Mouse (Mus musculus): ENCODE results near the gene Laptm4a. TPM values are rescaled to one million over a fixed set of nuclear protein-coding genes. Genes with fewer than 3 reads are reported as not detected.

Gene Laptm4a
- polyA plus RNA-seq, 1 experiment from 2014 or later = 219 TPM

GRCm38 (mm10) chr12:8941699-8942392, 20.4 kb downstream of the Laptm4a start:
- WGBS = 57% methylated on average over 4 of the region's 4 CpGs
- H3K27ac ChIP-seq = no peak overlapping the region
- H3K36me3 ChIP-seq = peaks cover 28% of the 10 kb centered on the region
- no peaks in the 10 kb centered on the region for H3K27me3 ChIP-seq (ENCODE audit: insufficient read depth, poor library complexity, severe bottlenecking)
- DNase-seq (ENCODE audit: low spot score) = no peak
- no peak overlapping the region for H3K4me3 ChIP-seq
- 0 out of 2 replicates have a peak, but pooled peaks cover 10% of the 10 kb centered on the region for H3K4me1 ChIP-seq
- H3K9me3 ChIP-seq = no peaks in the 10 kb centered on the region

DNA sequence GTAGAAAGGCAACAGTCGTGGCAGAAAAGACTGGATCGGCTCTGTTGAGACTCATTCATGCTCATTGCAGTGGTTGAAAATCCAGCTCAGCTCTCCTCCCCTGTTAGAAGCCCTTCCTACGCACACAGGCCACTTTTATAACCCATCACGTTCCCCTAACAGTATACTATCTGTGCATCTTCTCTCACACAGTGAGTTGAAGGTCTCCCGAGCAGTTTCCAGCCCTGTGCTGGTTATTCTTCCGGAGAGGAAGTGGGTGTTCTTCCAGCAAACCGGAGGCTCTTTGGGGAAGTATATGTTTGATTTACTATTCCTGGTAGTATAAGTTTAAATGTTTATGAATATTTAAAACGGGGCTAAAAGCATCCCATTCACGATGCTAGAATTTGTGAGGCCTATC, 25.7 kb downstream of the Laptm4a start:
- Histone ChIP-seq H3K9me3 (no peaks in the 10 kb centered on the region), H3K4me3 (peak overlapping the region; percentile 67; the same call in 1 of the 2 replicates), H3K27ac (peak overlapping the region; percentile 73), H3K4me1 (peaks cover 14% of the 10 kb centered on the region), H3K27me3 (ENCODE audit: insufficient read depth, poor library complexity, severe bottlenecking) (peaks cover 12% of the 10 kb centered on the region), H3K36me3 (no peaks in the 10 kb centered on the region)
- 53% methylated on average over 9 of the region's 9 CpGs for WGBS
- DNase-seq (ENCODE audit: low spot score) = no peak

- Histone ChIP-seq H3K27me3 (ENCODE audit: insufficient read depth, poor library complexity, severe bottlenecking) (peaks cover 12% of the 10 kb centered on the region), H3K9me3 (no peaks in the 10 kb centered on the region), H3K4me3 (peak within 1 kb of the TSS; percentile 67), H3K27ac (peak within 1 kb of the TSS; percentile 73), H3K4me1 (peaks cover 14% of the 10 kb centered on the region), H3K36me3 (no peaks in the 10 kb centered on the region)
- DNase-seq (ENCODE audit: low spot score) = peak; percentile 92
- under 1% methylated on average over 42 of the region's 42 CpGs for WGBS
Observed at GRCm38 (mm10) chr12:8947714-8948464, 26.4 kb downstream of the Laptm4a start, which contains the start of gene Matn3. Gene Matn3 (plus strand): TSS chr12:8947929.

- DNase-seq (ENCODE audit: low spot score) = no peak
- WGBS = 75% methylated on average over 10 of the region's 10 CpGs
Observed at GRCm38 (mm10) chr12:8953136-8953535, 31.7 kb downstream of the Laptm4a start.

DNA sequence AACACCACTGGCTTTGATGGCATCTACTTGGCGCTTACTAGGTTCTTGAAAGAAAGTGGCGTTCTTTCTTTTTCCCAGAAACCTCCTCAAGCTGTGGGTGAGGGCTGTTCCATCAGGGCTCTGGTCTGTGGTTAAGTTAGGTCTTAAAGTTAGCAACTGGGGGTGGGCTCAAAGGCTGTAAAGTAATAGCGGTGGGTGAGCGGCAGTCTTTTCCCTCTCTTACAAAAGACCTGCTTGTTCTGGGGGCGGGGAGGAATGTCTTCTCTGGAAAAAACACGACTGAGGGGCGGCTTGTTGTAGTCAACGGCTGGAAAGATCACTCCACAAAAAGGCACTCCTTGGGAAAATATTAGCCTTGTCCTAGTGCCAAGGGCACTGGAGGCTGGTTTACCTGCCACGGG, 32.7 kb downstream of the Laptm4a start:
- peaks cover under 1% of the 10 kb centered on the region; the same call in 1 of the 2 replicates for H3K27me3 ChIP-seq (ENCODE audit: insufficient read depth, poor library complexity, severe bottlenecking)
- H3K36me3 ChIP-seq = no peaks in the 10 kb centered on the region
- no peaks in the 10 kb centered on the region for H3K9me3 ChIP-seq
- no peaks in the 10 kb centered on the region; the same call in none of the 2 replicates for H3K4me1 ChIP-seq
- H3K4me3 ChIP-seq = no peak overlapping the region
- 71% methylated on average over 9 of the region's 9 CpGs for WGBS
- H3K27ac ChIP-seq = no peak overlapping the region
- no peak for DNase-seq (ENCODE audit: low spot score)

More at GRCm38 (mm10) chr12:8953136-8953535, 31.7 kb downstream of the Laptm4a start:
- Histone ChIP-seq H3K27me3 (ENCODE audit: insufficient read depth, poor library complexity, severe bottlenecking) (peaks cover 10% of the 10 kb centered on the region), H3K36me3 (no peaks in the 10 kb centered on the region), H3K4me3 (no peak overlapping the region), H3K4me1 (peaks cover 4% of the 10 kb centered on the region), H3K9me3 (no peaks in the 10 kb centered on the region), H3K27ac (no peak overlapping the region)

DNA sequence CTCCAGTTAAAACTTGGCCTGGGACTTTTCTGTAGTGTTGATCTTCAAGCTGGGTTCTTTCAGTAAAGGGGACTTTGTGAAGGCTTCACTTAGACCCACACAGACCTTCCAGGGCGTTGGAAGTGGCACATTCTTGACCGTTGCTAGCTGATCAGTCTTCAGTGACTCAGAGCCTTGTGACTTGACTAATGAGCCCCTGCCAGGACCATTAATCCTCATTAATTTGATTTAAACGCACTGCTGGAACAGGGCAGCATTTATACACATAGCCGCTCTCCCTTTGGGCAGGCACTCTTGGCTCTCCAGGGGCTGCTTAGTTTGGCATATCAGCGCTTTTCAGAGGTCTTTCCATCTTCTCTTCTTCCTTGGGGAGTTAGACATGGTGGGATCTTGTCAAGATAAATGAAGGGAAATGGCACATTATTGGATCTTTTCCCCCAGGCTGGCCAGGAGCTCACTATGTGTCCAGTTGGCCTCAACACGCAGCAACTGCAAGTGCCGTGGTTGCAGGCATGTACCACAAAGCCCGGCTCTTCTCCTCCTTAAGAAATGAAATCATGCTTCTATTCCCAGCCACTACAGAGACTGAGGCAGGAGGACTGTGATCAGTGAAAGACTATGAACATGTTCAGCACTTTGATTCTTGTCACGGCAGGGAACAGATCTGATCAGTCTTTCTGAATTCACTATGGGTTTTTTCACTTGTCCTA, 40.3 kb downstream of the Laptm4a start:
- H3K4me3 ChIP-seq = no peak overlapping the region
- no peaks in the 10 kb centered on the region for H3K4me1 ChIP-seq
- H3K27me3 ChIP-seq (ENCODE audit: insufficient read depth, poor library complexity, severe bottlenecking) = no peaks in the 10 kb centered on the region
- H3K9me3 ChIP-seq = no peaks in the 10 kb centered on the region
- H3K27ac ChIP-seq = no peak overlapping the region
- WGBS = 78% methylated on average over 9 of the region's 9 CpGs
- DNase-seq (ENCODE audit: low spot score) = no peak
- no peaks in the 10 kb centered on the region for H3K36me3 ChIP-seq

DNA sequence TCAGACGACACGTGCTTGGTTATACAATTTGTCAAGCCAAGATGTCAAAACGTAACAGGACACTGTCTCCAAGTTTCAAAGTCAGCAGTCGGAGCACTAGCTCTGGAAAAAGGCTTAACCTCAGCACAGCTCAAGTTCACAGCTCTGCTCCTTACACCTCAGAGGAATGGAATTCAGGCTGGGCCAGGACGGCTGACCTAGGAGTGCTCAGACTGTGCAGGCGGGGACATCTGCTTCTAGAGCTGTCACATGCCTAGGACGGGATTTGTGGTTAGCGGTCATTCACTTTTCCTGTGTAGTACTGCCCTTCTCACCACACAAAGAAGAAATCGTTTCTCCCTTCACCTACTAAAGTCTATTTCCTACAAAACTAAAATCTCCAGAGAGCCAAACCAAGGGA, 48.4 kb downstream of the Laptm4a start:
- Histone ChIP-seq H3K27ac (peak overlapping the region; percentile 72), H3K4me1 (peaks cover 11% of the 10 kb centered on the region), H3K9me3 (no peaks in the 10 kb centered on the region), H3K36me3 (no peaks in the 10 kb centered on the region), H3K4me3 (0 out of 2 replicates have a peak overlapping the region, but pooled peaks have one; percentile 15), H3K27me3 (ENCODE audit: insufficient read depth, poor library complexity, severe bottlenecking) (no peaks in the 10 kb centered on the region)
- peak; percentile 91 for DNase-seq (ENCODE audit: low spot score)
- 12% methylated on average over 9 of the region's 9 CpGs for WGBS

- under 1% methylated on average over 45 of the region's 45 CpGs for WGBS
- Histone ChIP-seq H3K9me3 (no peaks in the 10 kb centered on the region), H3K27ac (peak within 1 kb of the TSS; percentile 83), H3K27me3 (ENCODE audit: insufficient read depth, poor library complexity, severe bottlenecking) (no peaks in the 10 kb centered on the region), H3K4me1 (peaks cover 11% of the 10 kb centered on the region), H3K36me3 (peaks cover 5% of the 10 kb centered on the region; the same call in 1 of the 2 replicates), H3K4me3 (peak within 1 kb of the TSS; percentile 68)
- DNase-seq (ENCODE audit: low spot score) = peak; percentile 88
Observed at GRCm38 (mm10) chr12:8973820-8974465, 52.5 kb downstream of the Laptm4a start, which contains the start of gene Wdr35. Gene Wdr35 (plus strand): TSS chr12:8973892.

DNA sequence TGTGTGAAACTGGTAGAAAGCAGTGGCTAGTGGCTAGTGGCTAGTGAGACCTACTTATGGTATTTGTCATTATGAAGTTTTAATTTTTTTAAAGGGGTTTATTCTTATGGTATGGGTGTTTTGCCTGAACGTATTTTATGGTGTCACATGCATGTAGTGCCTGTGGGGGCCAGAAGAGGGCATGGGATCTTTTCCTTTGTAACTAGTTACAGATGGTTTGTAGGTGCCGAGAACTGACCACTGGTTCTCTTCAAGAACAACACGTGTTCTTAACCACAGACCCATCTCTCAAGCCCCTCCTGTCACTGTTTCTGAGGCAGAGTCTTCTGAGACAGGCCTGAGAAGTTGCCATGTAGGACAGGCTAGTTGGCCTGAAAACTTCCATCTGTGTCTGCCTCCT, 53.6 kb downstream of the Laptm4a start:
- H3K27me3 ChIP-seq (ENCODE audit: insufficient read depth, poor library complexity, severe bottlenecking) = no peaks in the 10 kb centered on the region
- no peak overlapping the region for H3K4me3 ChIP-seq
- 89% methylated on average over 3 of the region's 3 CpGs for WGBS

More for the DNA sequence above, 53.6 kb downstream of the Laptm4a start:
- Histone ChIP-seq H3K36me3 (peaks cover 7% of the 10 kb centered on the region; the same call in 1 of the 2 replicates), H3K4me1 (peaks cover 7% of the 10 kb centered on the region), H3K9me3 (no peaks in the 10 kb centered on the region), H3K27ac (no peak overlapping the region)
- DNase-seq (ENCODE audit: low spot score) = no peak

Other genes with a start within 250 kb of the Laptm4a start
- 37.3 and 42.5 TPM in 2 replicates for gene Pum2, start 247.5 kb upstream of the Laptm4a start, polyA plus RNA-seq (2016; fragmentation: Nextera tagmentation; extraction: Ambion mirVana)
- 44.5 and 75.8 TPM in 2 replicates for gene Sdc1, start 150.3 kb upstream of the Laptm4a start, polyA plus RNA-seq (2016; fragmentation: Nextera tagmentation; extraction: Ambion mirVana)
- gene Matn3, start 26.3 kb downstream of the Laptm4a start, polyA plus RNA-seq (2016; fragmentation: Nextera tagmentation; extraction: Ambion mirVana) = 1.7 and 2.5 TPM in 2 replicates
- gene Wdr35, start 52.2 kb downstream of the Laptm4a start, polyA plus RNA-seq (2016; fragmentation: Nextera tagmentation; extraction: Ambion mirVana) = 14.6 and 15.1 TPM in 2 replicates
- gene Ttc32, start 108.3 kb downstream of the Laptm4a start, polyA plus RNA-seq (2016; fragmentation: Nextera tagmentation; extraction: Ambion mirVana) = 11.8 and 14.4 TPM in 2 replicates